Mouse (Mus musculus) heart, embryonic 13.5 days (tissue): ENCODE measurements around the gene Aco2. TPM values are rescaled to one million over a fixed set of nuclear protein-coding genes. Genes with fewer than 3 reads are reported as not detected.

Experiments
- ATAC-seq: fragments of 200-750 bp; cut with Nextera tagmentation; 2 replicates; pipeline ENCODE4 v1.8.0; 2017; ENCODE audit warnings: moderate TSS enrichment; ENCODE audit not compliant: insufficient number of reproducible peaks, low FRiP score, low TSS enrichment; ENCODE audit errors: extremely low read depth
- H3K27ac ChIP-seq: fragments of 300-500 bp; sonication (generic); replicated peaks from 2 replicates; pipeline ENCODE4 v1.5.1; 2015; ENCODE audit warnings: moderate library complexity, mild to moderate bottlenecking, inconsistent platforms
- H3K27me3 ChIP-seq: fragments of 300-500 bp; sonication (generic); replicated peaks from 2 replicates; pipeline ENCODE4 v1.6.1; 2015; ENCODE audit warnings: mild to moderate bottlenecking, inconsistent platforms
- H3K36me3 ChIP-seq: fragments of 300-500 bp; sonication (generic); 2 replicates; pipeline ENCODE4 v1.6.1; 2015; ENCODE audit warnings: mild to moderate bottlenecking, inconsistent platforms
- H3K4me1 ChIP-seq: fragments of 300-500 bp; sonication (generic); 2 replicates; pipeline ENCODE4 v1.6.1; 2015; ENCODE audit warnings: inconsistent platforms
- H3K4me2 ChIP-seq: fragments of 300-500 bp; sonication (generic); 2 replicates; pipeline ENCODE4 v1.6.1; 2015; ENCODE audit warnings: inconsistent platforms, mild to moderate bottlenecking, moderate library complexity
- H3K4me3 ChIP-seq: fragments of 300-500 bp; sonication (generic); 2 replicates; pipeline ENCODE4 v1.5.1; 2015; ENCODE audit warnings: moderate library complexity, mild to moderate bottlenecking, inconsistent platforms
- H3K9ac ChIP-seq: fragments of 300-500 bp; sonication (generic); 2 replicates; pipeline ENCODE4 v1.6.1; 2015; ENCODE audit warnings: inconsistent platforms, mild to moderate bottlenecking, moderate library complexity
- H3K9me3 ChIP-seq: fragments of 300-500 bp; sonication (generic); 2 replicates; pipeline ENCODE4 v1.6.1; 2016; ENCODE audit warnings: inconsistent platforms
- WGBS: fragments of 180-500 bp; shearing (Covaris S2); methylation state at CpG from one replicate; pipeline ENCODE4 v1.1.7; 2015; ENCODE audit warnings: mixed read lengths; 5-methylcytosine and 5-hydroxymethylcytosine counted together
- polyA plus RNA-seq: library from polyadenylated mRNA; unstranded; fragments of >200 nt; fragmentation: Nextera tagmentation; extraction: Ambion mirVana; gene quantifications from 2 replicates; pipeline ENCODE4 v1.2.1, GENCODE M21; 2015

Gene Aco2
- polyA plus RNA-seq, 1 experiment from 2014 or later = 486 TPM

- no peak overlapping the region for H3K27ac ChIP-seq
- ATAC-seq = no peak
- no peak overlapping the region for H3K9ac ChIP-seq
- no peak overlapping the region for H3K4me3 ChIP-seq
- no peaks in the 10 kb centered on the region for H3K36me3 ChIP-seq
- 70% methylated on average over 10 of the region's 10 CpGs for WGBS
- no peaks in the 10 kb centered on the region for H3K9me3 ChIP-seq
- H3K4me1 ChIP-seq = peaks cover 54% of the 10 kb centered on the region
- peaks cover 9% of the 10 kb centered on the region for H3K27me3 ChIP-seq
- peak overlapping the region; percentile 71; the same call in 1 of the 2 replicates for H3K4me2 ChIP-seq
Measured at GRCm38 (mm10) chr15:81835007-81835880, 36.9 kb upstream of the Aco2 start.

GRCm38 (mm10) chr15:81836124-81836821 lies 35.8 kb upstream of the Aco2 start:
- H3K9ac ChIP-seq = peak overlapping the region; percentile 75
- peak overlapping the region; percentile 49 for H3K4me3 ChIP-seq
- H3K4me2 ChIP-seq = peak overlapping the region; percentile 71
- no peaks in the 10 kb centered on the region for H3K36me3 ChIP-seq
- 2% methylated on average over 33 of the region's 33 CpGs for WGBS
- H3K9me3 ChIP-seq = no peaks in the 10 kb centered on the region
- ATAC-seq = peak; percentile 61
- peak overlapping the region; percentile 66 for H3K27ac ChIP-seq
- H3K27me3 ChIP-seq = peaks cover 9% of the 10 kb centered on the region
- H3K4me1 ChIP-seq = peaks cover 50% of the 10 kb centered on the region

GRCm38 (mm10) chr15:81836966-81837920 lies 34.9 kb upstream of the Aco2 start:
- H3K9ac ChIP-seq = peak overlapping the region; percentile 75
- 52% methylated on average over 7 of the region's 7 CpGs for WGBS
- no peak for ATAC-seq
- peak overlapping the region; percentile 71 for H3K4me2 ChIP-seq
- H3K9me3 ChIP-seq = no peaks in the 10 kb centered on the region
- no peaks in the 10 kb centered on the region for H3K36me3 ChIP-seq
- peak overlapping the region; percentile 49 for H3K4me3 ChIP-seq
- H3K27ac ChIP-seq = no peak overlapping the region
- peaks cover 47% of the 10 kb centered on the region for H3K4me1 ChIP-seq
- H3K27me3 ChIP-seq = peaks cover 9% of the 10 kb centered on the region

- Histone ChIP-seq H3K4me3 (no peak overlapping the region), H3K4me1 (peaks cover 46% of the 10 kb centered on the region), H3K27me3 (peaks cover 9% of the 10 kb centered on the region), H3K27ac (no peak overlapping the region), H3K36me3 (no peaks in the 10 kb centered on the region), H3K4me2 (no peak overlapping the region), H3K9me3 (no peaks in the 10 kb centered on the region), H3K9ac (no peak overlapping the region)
- WGBS = 68% methylated on average over 14 of the region's 14 CpGs
- ATAC-seq = no peak
Measured at GRCm38 (mm10) chr15:81838554-81839235, 33.4 kb upstream of the Aco2 start.

- peak; percentile 47; the same call in 1 of the 2 replicates for ATAC-seq
- peak overlapping the region; percentile 59 for H3K27ac ChIP-seq
- no peak overlapping the region; the same call in 1 of the 2 replicates for H3K9ac ChIP-seq
- WGBS = 55% methylated on average over 5 of the region's 5 CpGs
- H3K4me1 ChIP-seq = peaks cover 37% of the 10 kb centered on the region
- peaks cover 9% of the 10 kb centered on the region for H3K27me3 ChIP-seq
- no peak overlapping the region for H3K4me3 ChIP-seq
- H3K4me2 ChIP-seq = no peak overlapping the region
- H3K9me3 ChIP-seq = no peaks in the 10 kb centered on the region
- H3K36me3 ChIP-seq = no peaks in the 10 kb centered on the region
Measured at GRCm38 (mm10) chr15:81839634-81840033, 32.5 kb upstream of the Aco2 start.

GRCm38 (mm10) chr15:81840306-81840705 lies 31.8 kb upstream of the Aco2 start:
- no peak overlapping the region for H3K4me2 ChIP-seq
- ATAC-seq = no peak
- H3K9me3 ChIP-seq = no peaks in the 10 kb centered on the region
- no peak overlapping the region for H3K9ac ChIP-seq
- peaks cover 36% of the 10 kb centered on the region for H3K4me1 ChIP-seq
- WGBS = 88% methylated on average over 7 of the region's 7 CpGs
- no peak overlapping the region for H3K4me3 ChIP-seq
- H3K27me3 ChIP-seq = peaks cover 4% of the 10 kb centered on the region; the same call in 1 of the 2 replicates
- no peaks in the 10 kb centered on the region for H3K36me3 ChIP-seq
- H3K27ac ChIP-seq = 0 out of 2 replicates have a peak overlapping the region, but pooled peaks have one; percentile 59

GRCm38 (mm10) chr15:81842275-81842674 lies 29.8 kb upstream of the Aco2 start:
- Histone ChIP-seq H3K36me3 (peaks cover 8% of the 10 kb centered on the region; the same call in 1 of the 2 replicates), H3K9ac (no peak overlapping the region), H3K27ac (no peak overlapping the region), H3K4me1 (peaks cover 27% of the 10 kb centered on the region), H3K27me3 (no peaks in the 10 kb centered on the region), H3K4me2 (no peak overlapping the region), H3K4me3 (no peak overlapping the region), H3K9me3 (no peaks in the 10 kb centered on the region)
- 80% methylated on average over 7 of the region's 7 CpGs for WGBS
- no peak for ATAC-seq

GRCm38 (mm10) chr15:81845033-81845625 lies 27.0 kb upstream of the Aco2 start:
- Histone ChIP-seq H3K9ac (0 out of 2 replicates have a peak overlapping the region, but pooled peaks have one; percentile 47), H3K4me1 (peaks cover 15% of the 10 kb centered on the region), H3K4me2 (no peak overlapping the region), H3K36me3 (peaks cover 33% of the 10 kb centered on the region), H3K27me3 (no peaks in the 10 kb centered on the region), H3K9me3 (no peaks in the 10 kb centered on the region), H3K27ac (0 out of 2 replicates have a peak overlapping the region, but pooled peaks have one; percentile 32), H3K4me3 (no peak overlapping the region)
- ATAC-seq = no peak
- WGBS = 74% methylated on average over 5 of the region's 5 CpGs

- H3K9me3 ChIP-seq = no peaks in the 10 kb centered on the region
- H3K4me2 ChIP-seq = no peak overlapping the region
- ATAC-seq = no peak
- H3K9ac ChIP-seq = 0 out of 2 replicates have a peak overlapping the region, but pooled peaks have one; percentile 47
- 25% methylated on average over 4 of the region's 4 CpGs for WGBS
- peaks cover 14% of the 10 kb centered on the region for H3K4me1 ChIP-seq
- H3K4me3 ChIP-seq = no peak overlapping the region
- H3K36me3 ChIP-seq = peaks cover 39% of the 10 kb centered on the region
- no peaks in the 10 kb centered on the region for H3K27me3 ChIP-seq
- 0 out of 2 replicates have a peak overlapping the region, but pooled peaks have one; percentile 32 for H3K27ac ChIP-seq
Measured at GRCm38 (mm10) chr15:81845724-81846123, 26.4 kb upstream of the Aco2 start.

- H3K9ac ChIP-seq = no peak overlapping the region
- H3K4me1 ChIP-seq = peaks cover 14% of the 10 kb centered on the region
- H3K36me3 ChIP-seq = peaks cover 49% of the 10 kb centered on the region
- H3K9me3 ChIP-seq = no peaks in the 10 kb centered on the region
- H3K4me3 ChIP-seq = no peak overlapping the region
- no peak overlapping the region for H3K27ac ChIP-seq
- no peak overlapping the region for H3K4me2 ChIP-seq
- H3K27me3 ChIP-seq = no peaks in the 10 kb centered on the region
- 68% methylated on average over 9 of the region's 9 CpGs for WGBS
- no peak for ATAC-seq
Measured at GRCm38 (mm10) chr15:81846755-81847154, 25.4 kb upstream of the Aco2 start.
